Mouse (Mus musculus): Measurements from ENCODE around the gene Ccdc87.
A peak's percentile ranks its signal among the peaks of the same experiment; 100 is the strongest.
"Not testable (repeated sequence)": the region's sequence is repeated elsewhere in the genome, so short reads cannot be mapped to it uniquely, and the experiment has no call there.

Ccdc87 gene

GRCm38 (mm10) chr19:4838526-4839140, 533 bp upstream of the Ccdc87 start:
- DNase-seq (ENCODE audit: low spot score) = no peak

GRCm38 (mm10) chr19:4840848-4841247, 1.7 kb downstream of the Ccdc87 start:
- DNase-seq (ENCODE audit: low spot score) = no peak

- no peak for DNase-seq (ENCODE audit: low spot score)
Measured at GRCm38 (mm10) chr19:4842611-4843010, 3.4 kb downstream of the Ccdc87 start.

- no peak for DNase-seq (ENCODE audit: low spot score)
Measured at GRCm38 (mm10) chr19:4845846-4846245, 6.7 kb downstream of the Ccdc87 start.

GRCm38 (mm10) chr19:4847490-4847889, 8.3 kb downstream of the Ccdc87 start:
- DNase-seq (ENCODE audit: low spot score) = no peak

GRCm38 (mm10) chr19:4849800-4850199, 10.6 kb downstream of the Ccdc87 start:
- DNase-seq (ENCODE audit: low spot score) = no peak

GRCm38 (mm10) chr19:4850281-4850680, 11.1 kb downstream of the Ccdc87 start:
- DNase-seq (ENCODE audit: low spot score) = no peak

- DNase-seq (ENCODE audit: low spot score) = peak; percentile 77
Measured at GRCm38 (mm10) chr19:4854552-4855469, 15.6 kb downstream of the Ccdc87 start, which contains the start of gene Ctsf. Ctsf (plus strand) TSS chr19:4855130.

- DNase-seq (ENCODE audit: low spot score) = no peak
Measured at GRCm38 (mm10) chr19:4855470-4855820, 16.3 kb downstream of the Ccdc87 start.

- no peak for DNase-seq (ENCODE audit: low spot score)
Measured at GRCm38 (mm10) chr19:4855951-4856350, 16.8 kb downstream of the Ccdc87 start.

GRCm38 (mm10) chr19:4859081-4859480, 19.9 kb downstream of the Ccdc87 start:
- DNase-seq (ENCODE audit: low spot score) = no peak

GRCm38 (mm10) chr19:4863048-4863447, 23.9 kb downstream of the Ccdc87 start:
- DNase-seq (ENCODE audit: low spot score) = no peak

- no peak for DNase-seq (ENCODE audit: low spot score)
Measured at GRCm38 (mm10) chr19:4865147-4865546, 26.0 kb downstream of the Ccdc87 start.

- not testable (repeated sequence) for DNase-seq (ENCODE audit: low spot score)
Measured at GRCm38 (mm10) chr19:4874613-4875012, 35.4 kb downstream of the Ccdc87 start.

GRCm38 (mm10) chr19:4876241-4876640, 37.1 kb downstream of the Ccdc87 start:
- no peak for DNase-seq (ENCODE audit: low spot score)

- no peak for DNase-seq (ENCODE audit: low spot score)
Measured at GRCm38 (mm10) chr19:4876755-4877154, 37.6 kb downstream of the Ccdc87 start.

GRCm38 (mm10) chr19:4877785-4878184, 38.6 kb downstream of the Ccdc87 start, which contains the start of gene Actn3:
Actn3 (minus strand) TSS chr19:4877909.
- DNase-seq (ENCODE audit: low spot score) = peak; percentile 15

GRCm38 (mm10) chr19:4878405-4879323, 39.5 kb downstream of the Ccdc87 start, which contains the start of gene Zdhhc24:
Zdhhc24 (plus strand) TSS chr19:4878668.
- peak; percentile 96 for DNase-seq (ENCODE audit: low spot score)

- no peak for DNase-seq (ENCODE audit: low spot score)
Measured at GRCm38 (mm10) chr19:4879324-4879703, 40.1 kb downstream of the Ccdc87 start.

- DNase-seq (ENCODE audit: low spot score) = no peak
Measured at GRCm38 (mm10) chr19:4883961-4884360, 44.8 kb downstream of the Ccdc87 start.

GRCm38 (mm10) chr19:4889791-4890190, 50.6 kb downstream of the Ccdc87 start:
- no peak for DNase-seq (ENCODE audit: low spot score)

GRCm38 (mm10) chr19:4891798-4892197, 52.6 kb downstream of the Ccdc87 start:
- DNase-seq (ENCODE audit: low spot score) = no peak

Measured in urinary bladder, postnatal 25 days (tissue).